Mouse (Mus musculus): ENCODE data around the gene Iqca.

Gene Iqca

DNA sequence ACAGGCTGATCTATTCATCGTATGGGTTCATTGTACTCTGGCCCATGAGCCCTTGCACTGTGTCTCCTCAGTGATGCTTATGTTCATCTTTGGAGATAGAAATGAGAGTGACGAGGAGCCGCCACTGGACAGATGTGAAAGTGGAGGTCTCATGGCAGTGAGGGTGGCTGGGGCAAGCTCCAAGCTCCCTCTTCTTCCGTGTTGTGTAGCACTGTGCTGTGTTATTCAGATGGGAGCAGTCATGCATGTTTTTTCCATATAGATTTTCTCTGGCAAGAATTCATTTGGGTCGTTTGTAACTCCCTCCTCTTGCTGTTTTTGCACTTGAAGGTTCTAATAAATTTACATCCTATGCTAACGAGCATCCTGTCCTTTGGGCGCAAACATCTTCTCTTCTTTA is 21.2 kb downstream of the Iqca start:
- no peak for DNase-seq

DNA sequence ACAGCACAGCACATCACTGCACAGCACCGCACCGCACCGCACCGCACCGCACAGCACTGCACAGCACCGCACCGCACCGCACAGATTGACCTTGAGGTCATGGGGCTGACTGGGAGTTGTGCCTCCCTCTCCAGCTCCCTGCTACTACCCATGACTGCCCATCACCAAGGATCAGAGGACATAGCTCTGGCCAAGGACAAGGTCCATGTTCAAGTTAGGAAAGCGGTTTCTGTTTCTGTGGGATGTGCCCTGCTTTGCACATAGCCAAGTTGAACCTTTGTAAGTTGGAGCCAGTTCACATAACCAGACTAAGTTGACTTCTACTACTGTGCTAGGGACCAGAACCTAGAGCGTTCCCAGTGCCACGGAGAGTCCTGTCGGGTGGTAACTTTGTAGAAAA is 28.6 kb downstream of the Iqca start:
- DNase-seq: no peak

DNA sequence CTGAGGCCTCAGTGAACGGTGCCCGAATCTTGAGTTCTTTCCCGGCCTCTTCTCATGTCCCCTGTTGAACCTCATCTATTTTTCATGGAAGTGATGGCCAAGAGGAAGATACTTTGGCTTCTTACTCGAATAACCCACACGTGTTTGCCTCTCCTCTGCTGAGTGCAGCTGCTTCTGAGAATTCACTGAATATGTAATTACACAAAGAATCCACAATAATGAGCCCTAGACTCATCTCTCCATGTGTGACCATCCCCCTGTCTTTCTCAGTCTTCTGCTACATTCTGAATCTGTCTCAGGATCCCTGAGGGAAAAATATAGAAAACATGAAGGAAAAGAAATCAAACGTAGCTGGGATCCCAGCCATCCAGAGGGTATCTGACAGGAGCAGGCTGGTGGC is 32.5 kb downstream of the Iqca start:
- no peak for DNase-seq

DNA sequence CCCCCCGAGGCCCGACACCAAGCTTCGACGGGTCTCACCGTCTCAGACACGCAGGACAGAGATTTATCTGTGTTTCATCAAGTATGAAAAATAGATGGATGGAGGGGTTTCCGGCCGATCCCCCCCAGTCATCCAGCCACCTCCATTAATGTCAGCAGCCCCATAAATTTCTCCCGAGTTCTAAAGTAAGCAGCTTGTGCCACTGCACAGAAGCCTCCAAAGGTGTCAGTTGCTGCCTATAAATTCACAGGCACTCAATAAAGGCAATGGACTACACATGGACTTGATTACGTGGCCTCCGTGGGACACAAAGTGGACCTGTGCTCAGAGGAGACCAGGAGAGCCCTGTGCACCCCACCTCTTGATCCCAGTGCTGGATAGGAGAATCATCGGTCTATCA is 34.0 kb downstream of the Iqca start:
- DNase-seq: no peak

DNA sequence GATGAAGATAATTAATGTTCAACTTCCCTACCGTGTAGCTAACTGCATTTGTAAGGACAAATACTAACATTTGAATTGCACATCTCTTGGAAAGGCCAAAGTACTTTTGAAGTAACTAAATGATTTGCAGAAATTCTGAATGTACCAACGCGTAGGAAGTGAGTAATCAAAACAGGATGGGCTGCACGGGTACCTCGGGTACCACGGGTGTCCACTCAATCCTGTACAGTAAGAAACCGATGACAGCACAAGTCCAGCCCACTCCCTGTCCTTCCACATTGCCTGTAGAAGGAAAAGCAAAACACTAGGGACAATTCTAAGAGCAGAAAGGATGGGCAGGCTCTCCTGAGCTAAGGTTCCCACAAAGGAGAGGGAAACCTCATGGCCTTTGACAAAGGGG is 36.0 kb downstream of the Iqca start:
- no peak for DNase-seq

DNA sequence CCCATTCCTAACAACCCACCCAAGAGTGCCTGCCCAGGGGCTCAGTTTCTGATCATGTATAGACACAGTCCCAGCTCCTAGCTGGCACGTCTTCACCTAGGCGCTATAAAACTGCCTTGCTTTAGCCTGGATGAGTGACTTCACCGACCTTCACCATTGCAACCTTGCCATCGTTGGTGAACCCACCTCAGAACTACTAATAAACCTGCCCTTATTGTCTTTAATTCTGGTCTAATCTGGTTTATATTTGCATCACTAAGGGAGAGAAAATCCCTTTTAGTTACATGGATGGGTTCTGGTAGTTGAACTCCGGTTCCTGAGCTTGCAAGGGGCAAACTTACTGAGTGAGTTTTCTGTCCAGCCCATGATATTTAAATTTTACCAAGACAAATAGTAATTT is 38.6 kb downstream of the Iqca start:
- no peak for DNase-seq

DNA sequence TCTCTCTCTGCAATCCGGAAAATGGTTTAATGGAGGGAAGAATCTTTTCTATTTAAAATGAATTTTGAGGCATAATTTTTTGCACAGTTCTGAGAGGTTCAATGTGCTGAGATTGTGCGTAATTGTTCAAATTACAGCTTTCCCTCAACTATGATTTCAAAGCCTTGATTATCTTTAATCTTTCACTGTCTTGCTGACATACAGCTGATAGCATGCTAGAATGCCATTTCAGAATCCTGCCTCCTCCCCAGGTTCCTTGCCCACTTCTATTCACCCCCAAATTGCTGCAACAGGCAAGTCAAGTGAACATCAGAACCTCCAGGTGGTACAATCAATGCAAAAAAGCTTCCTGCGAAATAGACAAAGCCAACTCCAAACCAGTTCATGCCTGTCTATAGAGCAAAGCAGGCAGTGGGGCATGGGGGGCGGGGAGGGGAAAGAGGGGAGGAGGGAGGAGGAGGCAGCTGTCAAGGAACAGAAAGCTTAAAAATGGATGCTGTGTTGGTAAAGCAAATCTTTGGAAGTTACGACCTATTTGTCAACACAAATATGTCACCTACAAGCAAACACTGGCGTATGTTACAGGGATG is 39.5 kb downstream of the Iqca start:
- no peak for DNase-seq

DNA sequence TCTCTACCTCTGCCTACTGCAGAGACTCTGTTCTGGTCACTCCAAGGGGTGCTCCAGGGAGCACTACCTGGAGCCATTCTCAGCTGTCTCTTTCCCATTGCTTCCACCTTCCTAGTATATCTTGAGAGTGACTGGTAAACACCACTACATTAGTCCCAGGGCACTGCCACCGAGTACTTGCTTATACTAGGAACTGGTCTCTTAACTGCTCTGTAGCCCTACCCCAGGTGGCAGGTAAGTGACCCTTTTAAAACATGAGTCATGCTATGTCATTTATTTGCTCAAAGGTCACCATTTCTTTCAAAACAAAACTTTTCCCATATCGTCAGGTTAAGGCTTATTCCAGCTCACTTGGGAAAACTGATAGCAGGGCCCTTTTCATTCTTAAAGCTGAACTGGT is 40.5 kb downstream of the Iqca start:
- no peak for DNase-seq

DNA sequence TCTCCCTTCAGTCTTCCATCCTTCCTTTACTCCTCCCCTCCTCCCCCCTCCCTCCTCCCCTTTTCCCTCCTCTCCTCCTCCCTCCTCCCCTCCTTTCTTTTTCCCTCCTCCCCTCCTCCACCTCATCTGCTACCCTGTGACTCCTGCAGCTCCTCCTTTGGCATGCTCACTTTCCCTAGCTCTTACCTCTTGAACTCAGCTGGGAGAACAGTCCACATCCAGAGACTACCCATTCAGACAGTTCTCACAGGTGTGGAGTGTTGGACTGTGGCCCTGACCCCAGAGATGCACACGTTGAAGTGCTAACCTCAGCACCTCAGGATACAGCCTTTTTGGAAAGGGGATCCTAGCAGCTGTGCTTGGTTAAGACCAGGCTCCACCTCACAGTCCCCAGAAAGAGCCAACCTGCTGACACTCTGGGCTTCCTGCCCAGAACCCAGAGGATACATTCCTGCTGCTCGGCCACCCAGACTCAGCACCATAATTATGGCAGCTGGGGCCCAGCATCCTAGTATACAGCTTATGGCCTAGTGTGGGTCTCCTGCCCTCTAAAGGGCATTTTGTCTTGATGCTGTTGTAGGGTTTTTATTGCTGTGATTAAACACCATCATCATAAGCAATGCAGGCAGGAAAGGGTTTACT is 41.9 kb downstream of the Iqca start:
- DNase-seq: no peak

DNA sequence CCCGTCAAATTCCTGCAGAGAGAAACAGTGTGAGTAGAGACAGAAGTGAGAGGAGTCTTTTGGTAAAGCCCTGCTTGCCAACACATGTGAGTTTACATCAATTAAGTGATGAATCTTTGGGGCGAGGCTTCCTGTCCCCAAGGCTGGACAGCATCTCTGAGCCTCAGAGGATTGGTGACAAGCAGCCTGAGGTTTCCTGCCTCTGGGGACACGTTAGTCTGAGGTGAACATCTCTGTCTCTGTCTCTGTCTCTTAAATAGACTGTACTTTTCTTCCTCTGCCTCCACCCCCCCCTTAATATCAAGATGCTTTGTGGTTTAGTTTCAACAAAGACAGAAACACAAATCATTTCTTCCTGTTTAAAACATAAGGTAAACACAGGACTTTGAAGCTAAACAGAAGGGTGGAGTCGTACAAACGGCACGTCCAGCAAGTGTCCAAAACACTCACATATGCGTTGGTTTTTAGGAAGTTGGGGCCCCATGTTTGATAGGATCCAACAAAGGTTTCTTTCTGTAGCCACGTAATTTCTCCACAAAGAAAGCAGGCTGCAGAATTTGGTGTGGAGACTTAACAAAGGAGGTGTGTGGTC is 49.2 kb downstream of the Iqca start:
- DNase-seq: no peak

DNA sequence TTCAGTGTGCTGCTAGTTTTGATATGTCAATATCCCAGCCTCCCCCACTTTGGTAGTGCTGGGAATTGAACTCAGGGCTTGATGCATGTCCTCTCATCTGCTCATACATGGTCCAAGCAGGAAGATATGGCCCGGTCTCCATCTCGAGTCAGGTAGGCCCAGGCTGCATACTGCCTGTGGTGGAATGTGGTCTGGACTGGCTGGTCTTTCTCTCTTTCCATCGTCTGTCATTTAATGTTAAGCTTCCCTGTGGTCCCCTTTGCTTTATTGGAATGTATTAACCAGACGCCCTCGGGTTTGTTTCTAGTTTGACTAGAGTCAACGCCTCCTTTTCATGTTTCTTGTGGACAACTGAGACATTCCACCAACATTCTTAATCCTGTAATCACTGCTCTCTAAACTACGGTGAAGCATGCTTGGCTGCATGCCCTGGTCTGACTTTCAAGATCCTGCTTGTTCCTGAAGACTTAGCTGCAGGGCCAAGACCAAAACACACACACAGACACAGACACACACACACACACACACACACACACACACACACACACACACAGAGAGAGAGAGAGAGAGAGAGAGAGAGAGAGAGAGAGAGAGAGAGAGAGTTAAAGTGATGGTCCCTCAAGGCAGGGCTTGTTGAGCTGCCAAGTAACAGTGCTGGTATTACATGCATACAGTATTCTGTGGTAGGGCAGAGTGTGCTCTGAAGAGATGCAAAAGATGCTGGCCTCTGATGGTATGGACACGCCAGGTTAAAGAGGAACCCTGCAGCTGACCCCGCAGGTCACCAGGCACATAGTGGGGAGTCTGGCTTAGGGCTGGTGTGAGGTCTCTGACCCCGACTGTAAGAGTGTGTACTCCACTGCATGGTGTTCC is 52.6 kb downstream of the Iqca start:
- DNase-seq: no peak

DNA sequence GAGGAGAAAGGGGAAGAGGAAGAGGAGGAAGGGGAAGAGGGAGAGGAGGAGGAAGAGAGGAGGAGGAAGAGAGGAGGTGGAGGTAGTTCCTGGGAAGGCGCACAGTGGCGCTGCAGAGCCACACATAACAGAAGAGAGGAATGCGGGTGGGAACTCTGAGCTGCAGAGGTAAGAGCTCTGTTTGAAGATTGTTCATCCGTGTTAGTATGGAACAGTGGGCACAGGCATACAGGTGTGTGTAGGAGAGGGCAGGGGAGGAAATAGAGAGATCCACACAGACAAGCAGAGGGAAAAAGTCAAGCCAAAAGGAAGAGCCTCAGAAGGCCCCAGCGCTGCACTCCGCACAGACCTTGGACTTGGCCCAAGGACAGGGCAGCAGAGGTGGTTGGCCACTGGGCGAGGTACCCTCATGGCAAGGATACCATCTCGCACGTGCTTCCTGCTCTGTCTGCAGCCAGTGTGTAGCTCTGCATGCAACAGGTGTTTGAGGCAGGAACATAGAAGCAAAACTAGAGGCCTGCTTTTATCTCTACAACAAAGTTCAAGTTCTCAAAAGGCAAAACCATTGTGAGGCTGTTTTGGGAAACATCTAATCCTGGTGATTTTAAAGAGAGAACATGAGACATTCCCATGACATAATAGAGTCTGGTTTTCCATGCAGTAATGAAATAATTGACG is 60.2 kb downstream of the Iqca start:
- no peak for DNase-seq

DNA sequence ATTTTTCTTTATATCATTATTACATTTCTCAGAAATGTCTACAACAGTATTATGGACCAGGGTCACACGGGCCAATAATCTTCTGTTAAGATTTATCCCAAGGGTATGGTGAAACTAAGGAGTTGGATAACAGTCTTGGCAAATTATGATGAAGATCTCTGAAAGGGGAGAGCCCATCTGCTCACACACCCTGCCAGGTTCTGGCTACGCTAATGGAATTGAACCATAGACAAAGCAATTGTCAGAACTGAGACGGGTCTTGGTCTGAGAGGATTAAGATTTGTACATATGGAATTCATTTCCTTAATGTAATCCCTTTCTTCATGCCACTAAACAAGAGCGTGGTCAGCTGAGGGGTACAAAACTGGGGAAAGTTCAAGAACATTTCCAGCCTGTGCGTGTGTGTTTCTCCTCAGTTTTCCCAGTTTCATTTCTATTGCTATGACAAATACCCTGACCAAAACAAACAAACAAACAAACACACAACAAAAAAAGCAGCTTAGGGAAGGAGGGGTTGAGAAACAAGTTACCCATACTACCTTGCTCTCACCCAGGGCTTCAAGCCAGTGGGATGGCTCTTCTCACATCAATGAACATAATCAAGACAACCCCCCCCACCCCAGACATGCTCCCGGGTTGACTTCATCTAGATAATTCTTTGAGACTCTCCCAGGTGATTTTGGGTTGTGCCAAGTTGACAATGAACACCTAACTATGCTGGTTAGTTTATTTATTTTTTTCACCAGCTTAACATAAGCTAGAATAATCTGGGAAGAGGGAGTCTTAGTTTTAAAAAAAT is 64.8 kb downstream of the Iqca start:
- DNase-seq: no peak

DNA sequence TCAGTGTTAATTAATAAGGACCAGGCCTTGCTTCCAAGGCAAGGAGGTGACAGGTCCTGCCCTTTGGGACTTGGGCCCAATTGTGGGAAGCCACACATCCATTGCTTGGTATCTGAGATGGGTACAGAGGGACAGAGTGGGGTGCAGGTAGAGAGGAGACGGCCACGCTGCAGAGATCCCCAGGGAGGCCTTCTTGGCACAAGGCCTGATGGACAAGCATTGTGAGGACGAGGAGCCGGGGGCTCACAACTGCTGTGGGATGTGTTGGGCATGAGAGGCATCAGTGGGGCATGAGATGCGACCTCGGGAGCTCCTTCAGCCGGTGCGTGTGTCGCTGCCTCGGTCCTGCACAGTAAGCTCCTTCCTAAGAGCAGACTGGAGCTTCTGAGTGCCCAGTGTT is 66.7 kb downstream of the Iqca start:
- no peak for DNase-seq

DNA sequence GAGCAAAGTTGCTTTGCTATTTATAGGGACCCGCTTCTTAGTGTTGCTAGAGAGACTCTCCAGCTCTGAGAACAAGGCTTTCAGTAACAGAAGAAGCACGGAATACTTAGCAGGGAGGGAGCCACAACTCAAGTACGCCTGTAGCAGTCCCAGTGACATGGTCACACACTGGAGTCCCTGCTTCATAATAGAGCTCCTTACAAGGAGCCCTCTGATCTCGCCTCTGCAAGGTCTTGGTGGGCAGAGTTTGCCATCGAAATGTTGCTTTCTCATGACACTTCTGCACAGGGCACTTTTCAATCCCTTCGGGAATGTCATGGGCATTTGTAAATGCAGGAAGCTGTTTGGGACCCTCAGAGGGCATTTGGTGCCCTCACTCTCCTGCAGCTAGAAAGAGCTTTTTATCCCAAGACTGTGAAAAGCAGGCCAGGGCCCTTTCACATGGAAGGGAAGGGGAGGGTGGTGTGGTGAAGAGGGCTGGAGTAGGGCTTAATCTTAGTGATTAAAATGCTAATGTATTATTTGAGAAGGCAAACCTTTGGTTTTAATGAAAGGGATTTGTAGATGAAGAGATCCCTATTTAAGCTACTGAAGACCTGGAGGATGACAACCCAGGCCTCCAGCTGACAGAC is 67.6 kb downstream of the Iqca start:
- no peak for DNase-seq

DNA sequence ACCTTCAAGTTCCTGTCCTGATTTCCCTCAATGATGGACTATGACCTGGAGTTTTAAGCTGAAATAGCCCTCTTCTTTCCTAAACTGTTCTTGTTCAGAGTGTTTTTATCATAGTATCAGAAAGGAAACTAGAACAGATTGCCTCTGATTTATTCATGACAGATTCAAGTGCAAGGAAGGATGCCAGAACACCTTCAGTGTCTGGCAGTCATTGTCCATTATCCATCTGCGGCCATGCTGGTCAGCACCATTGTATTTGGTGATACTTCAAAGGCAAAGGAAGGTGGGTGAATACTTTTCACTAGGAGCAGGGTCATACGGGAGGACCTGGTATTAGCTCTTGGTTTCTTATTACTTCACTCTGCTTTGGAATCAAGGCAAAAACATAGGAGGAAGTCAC is 76.9 kb downstream of the Iqca start:
- DNase-seq: no peak

DNA sequence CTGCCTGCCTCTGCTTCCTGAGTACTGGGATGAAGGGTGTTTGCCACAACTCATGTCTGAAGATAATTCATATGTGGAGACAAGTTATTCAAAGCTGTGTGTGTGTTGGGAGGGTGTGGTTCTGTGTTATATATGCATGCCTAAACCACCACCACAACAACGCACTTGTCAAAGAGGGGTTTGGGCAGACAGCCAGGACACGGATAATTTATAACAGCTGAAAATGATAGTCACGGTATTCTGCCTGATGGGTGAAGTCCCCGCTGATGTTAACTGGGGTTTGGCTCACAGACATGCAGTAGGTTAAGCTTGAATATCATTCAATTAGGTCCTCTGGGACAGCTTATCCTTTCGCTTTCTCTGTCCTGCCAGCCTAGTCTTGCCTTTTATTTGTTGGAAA is 78.4 kb downstream of the Iqca start:
- DNase-seq: no peak

DNA sequence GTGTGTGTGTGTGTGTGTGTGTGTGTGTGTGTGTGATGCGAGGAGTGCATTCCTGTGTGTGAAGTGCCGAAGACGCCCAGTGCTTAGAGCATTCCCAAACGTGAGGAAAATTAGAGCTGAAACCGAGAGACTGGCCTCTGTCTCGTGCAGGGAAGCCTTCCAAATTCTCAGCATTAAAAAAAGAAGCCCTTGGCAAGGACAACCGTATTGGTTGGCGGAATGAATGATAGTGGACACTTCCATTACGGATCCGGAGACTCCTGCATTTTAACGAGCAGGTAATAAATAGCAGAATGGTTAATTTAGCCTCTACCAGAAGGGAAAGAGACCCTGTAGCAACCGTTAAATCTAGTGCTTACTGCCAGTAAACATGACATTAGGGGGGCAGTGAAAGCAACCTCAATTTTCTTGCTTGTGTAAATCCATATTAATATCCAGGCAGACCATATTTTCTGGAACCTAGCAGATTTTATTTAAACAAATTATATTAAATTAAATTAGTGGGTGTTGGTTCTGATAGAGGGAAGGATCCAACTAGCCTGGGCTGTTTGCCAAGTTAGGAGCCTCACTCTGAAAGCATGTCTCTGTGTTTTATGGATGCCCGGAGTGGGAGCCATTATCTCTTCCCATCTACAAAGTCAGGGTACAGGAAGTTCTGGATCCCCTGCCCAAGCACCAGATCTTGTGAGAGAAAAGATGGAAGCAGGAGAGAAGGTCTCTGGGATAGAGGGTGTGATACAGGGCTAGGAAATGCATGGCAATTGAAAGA is 81.2 kb downstream of the Iqca start:
- no peak for DNase-seq

DNA sequence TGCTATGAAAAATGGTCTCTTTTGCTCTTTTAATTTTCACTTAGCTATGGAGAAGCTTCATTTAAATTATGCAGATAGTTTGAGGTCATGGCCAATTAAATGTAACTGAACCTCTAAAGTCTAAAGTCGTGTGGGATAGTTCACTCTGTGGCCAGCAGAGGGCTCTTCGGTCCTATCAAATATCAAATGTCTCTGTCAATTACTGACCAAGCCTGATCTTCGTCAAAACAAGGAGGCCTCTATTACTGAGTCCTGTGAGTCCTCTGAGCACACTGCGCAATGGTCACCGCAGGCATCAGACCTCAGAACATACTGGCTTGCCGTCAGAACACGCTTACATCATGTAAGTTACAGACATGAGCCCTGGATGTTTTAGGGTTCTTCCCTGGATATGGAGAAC is 92.6 kb downstream of the Iqca start:
- DNase-seq: peak; percentile 42

DNA sequence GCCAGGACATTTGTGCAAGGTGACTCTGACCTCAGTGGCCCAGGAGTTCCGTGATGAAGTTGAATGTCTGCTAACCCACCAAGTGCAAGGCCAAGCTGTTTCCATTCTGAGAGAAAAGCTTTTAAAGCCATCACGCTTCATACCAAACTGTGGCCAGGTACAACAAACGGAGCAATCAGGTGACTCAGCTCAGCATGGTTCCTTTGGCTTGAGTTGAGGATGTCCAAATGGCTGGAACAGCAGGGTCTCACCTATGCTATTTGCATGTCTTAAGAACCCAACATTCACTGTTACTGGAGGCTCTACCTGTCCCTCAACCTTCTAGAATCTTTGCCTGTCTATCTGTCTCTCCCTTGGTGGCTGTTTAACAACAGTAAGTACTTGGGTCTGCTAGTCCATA is 93.1 kb downstream of the Iqca start:
- DNase-seq: no peak

DNA sequence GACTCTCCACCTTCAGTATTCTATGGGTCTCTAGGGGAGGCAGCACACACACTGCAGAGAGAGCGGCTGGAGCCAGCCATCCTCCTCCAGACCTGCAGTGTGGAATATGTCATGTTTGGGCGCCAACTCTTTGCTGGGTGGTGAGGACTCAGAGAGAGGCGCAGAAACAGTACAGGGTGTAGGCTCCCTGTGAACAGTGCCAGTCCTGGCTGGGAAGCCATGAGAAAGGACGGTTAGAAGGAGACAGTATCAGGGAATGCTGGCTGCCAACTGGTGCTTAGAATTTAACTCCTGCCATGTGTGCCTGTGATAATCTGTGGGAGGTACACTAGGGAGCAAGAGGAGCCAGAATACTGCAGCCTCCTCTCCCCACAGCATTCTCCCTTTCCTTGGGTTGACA is 98.2 kb downstream of the Iqca start:
- no peak for DNase-seq

Data from thymus, postnatal 4 days (tissue).